Comparison of ENCODE assay signal across 14 mouse cellular contexts in the genomic region with DNA sequence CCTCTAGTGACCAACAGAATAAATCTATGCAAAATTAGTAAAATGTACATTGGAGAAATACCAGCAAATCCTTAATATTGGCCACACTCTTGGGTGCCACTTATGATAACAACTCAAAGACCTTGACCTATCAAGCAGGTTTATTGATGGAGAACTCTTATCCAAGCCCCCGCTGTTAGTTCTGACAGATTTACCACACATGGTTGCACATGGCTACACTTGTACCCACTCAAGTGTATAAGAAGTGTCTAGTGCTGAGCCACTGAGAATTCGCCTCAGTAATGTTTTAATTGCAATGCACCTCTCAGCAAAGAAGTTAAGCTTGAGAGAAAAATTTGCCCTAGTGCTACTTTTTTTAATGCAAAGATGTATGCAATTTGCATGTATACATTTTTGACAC.
"Had no signal": no experiment of that assay in that cellular context is flagged by ENCODE, and none has a peak within 500 bp of the region (broad histone marks: within the 10 kb centered on the region; RNA-seq: fewer than 3 reads in every experiment).

No protein-coding gene starts in this region.

- H3K4me2 ChIP-seq: intestine, embryonic 15.5 days; liver, embryonic 11.5 days; liver, embryonic 15.5 days; midbrain, embryonic 13.5 days; stomach, embryonic 15.5 days had no signal

- H3K9me3 ChIP-seq: intestine, embryonic 15.5 days; limb, embryonic 10.5 days; liver, embryonic 15.5 days; midbrain, embryonic 13.5 days; stomach, embryonic 15.5 days had no signal

- H3K36me3 ChIP-seq: intestine, embryonic 15.5 days; limb, embryonic 10.5 days; liver, embryonic 15.5 days; midbrain, embryonic 13.5 days; stomach, embryonic 15.5 days had no signal

- H3K27me3 ChIP-seq: intestine, embryonic 15.5 days; liver, embryonic 15.5 days; midbrain, embryonic 13.5 days; stomach, embryonic 15.5 days had no signal

- H3K4me1 ChIP-seq: intestine, embryonic 15.5 days; limb, embryonic 10.5 days; liver, embryonic 15.5 days; stomach, embryonic 15.5 days had no signal

- DNase-seq: kidney, postnatal 4 days; lung, adult 2 months; lung, postnatal 36 days; right cerebral cortex, postnatal 14 days; thymus, adult 2 months; thymus, postnatal 25 days had no signal

- H3K9ac ChIP-seq: intestine, embryonic 15.5 days; liver, embryonic 15.5 days; midbrain, embryonic 13.5 days; stomach, embryonic 15.5 days had no signal

- ATAC-seq: intestine, embryonic 15.5 days; lung, postnatal 0 days; midbrain, embryonic 13.5 days had no signal

- H3K4me3 ChIP-seq: intestine, embryonic 15.5 days; layer of hippocampus, adult 2 months; limb, embryonic 10.5 days; liver, embryonic 15.5 days; midbrain, embryonic 13.5 days; stomach, embryonic 15.5 days had no signal

- H3K27ac ChIP-seq: intestine, embryonic 15.5 days; layer of hippocampus, adult 2 months; limb, embryonic 10.5 days; liver, embryonic 15.5 days; midbrain, embryonic 13.5 days; stomach, embryonic 15.5 days had no signal
